Mouse (Mus musculus) retina, embryonic 14.5 days (tissue): ENCODE measurements around the gene Tanc1.

Experiments used
- DNase-seq: peaks from one replicate; pipeline ENCODE4 v3.0.0-alpha.2; 2015; ENCODE audit warnings: low spot score

The Tanc1 gene

GRCm38 (mm10) chr2:59717746-59718294 is 106.0 kb downstream of the Tanc1 start:
- no peak for DNase-seq

- DNase-seq: peak; percentile 51
Measured at GRCm38 (mm10) chr2:59718601-59719416, 107.0 kb downstream of the Tanc1 start.

GRCm38 (mm10) chr2:59719831-59720230 is 108.0 kb downstream of the Tanc1 start:
- no peak for DNase-seq

- no peak for DNase-seq
Measured at GRCm38 (mm10) chr2:59721119-59721518, 109.3 kb downstream of the Tanc1 start.

GRCm38 (mm10) chr2:59721758-59722157 is 109.9 kb downstream of the Tanc1 start:
- no peak for DNase-seq

GRCm38 (mm10) chr2:59723311-59723710 is 111.5 kb downstream of the Tanc1 start:
- DNase-seq: no peak

- no peak for DNase-seq
Measured at GRCm38 (mm10) chr2:59725518-59726185, 113.8 kb downstream of the Tanc1 start.

- DNase-seq: no peak
Measured at GRCm38 (mm10) chr2:59731831-59732230, 120.0 kb downstream of the Tanc1 start.

- no peak for DNase-seq
Measured at GRCm38 (mm10) chr2:59733410-59733809, 121.6 kb downstream of the Tanc1 start.

- DNase-seq: no peak
Measured at GRCm38 (mm10) chr2:59736401-59736898, 124.6 kb downstream of the Tanc1 start.

GRCm38 (mm10) chr2:59737368-59737767 is 125.5 kb downstream of the Tanc1 start:
- no peak for DNase-seq

- DNase-seq: no peak
Measured at GRCm38 (mm10) chr2:59738356-59738755, 126.5 kb downstream of the Tanc1 start.

- DNase-seq: no peak
Measured at GRCm38 (mm10) chr2:59739036-59739435, 127.2 kb downstream of the Tanc1 start.

- DNase-seq: no peak
Measured at GRCm38 (mm10) chr2:59742500-59743116, 130.8 kb downstream of the Tanc1 start.

GRCm38 (mm10) chr2:59745428-59745827 is 133.6 kb downstream of the Tanc1 start:
- DNase-seq: peak; percentile 88

- no peak for DNase-seq
Measured at GRCm38 (mm10) chr2:59746070-59746469, 134.2 kb downstream of the Tanc1 start.

- DNase-seq: no peak
Measured at GRCm38 (mm10) chr2:59747757-59748156, 135.9 kb downstream of the Tanc1 start.

GRCm38 (mm10) chr2:59749371-59749770 is 137.5 kb downstream of the Tanc1 start:
- DNase-seq: no peak

GRCm38 (mm10) chr2:59751172-59751571 is 139.3 kb downstream of the Tanc1 start:
- DNase-seq: no peak

- DNase-seq: no peak
Measured at GRCm38 (mm10) chr2:59752148-59752547, 140.3 kb downstream of the Tanc1 start.

- no peak for DNase-seq
Measured at GRCm38 (mm10) chr2:59752766-59753165, 140.9 kb downstream of the Tanc1 start.

GRCm38 (mm10) chr2:59756137-59756753 is 144.4 kb downstream of the Tanc1 start:
- DNase-seq: no peak
